Mouse (Mus musculus): ENCODE results near the gene Hmgb1.

- TF ChIP-seq POLR2A (IDR thresholded peaks at IDR 0.05; ENCODE audit: low read depth, low read length) (no peak), CTCF (conservative IDR thresholded peaks at IDR 0.05; ENCODE audit: insufficient read depth, insufficient read length, low read depth, low read length) (no peak)
These were observed 84.2 kb downstream of the Hmgb1 start for GRCm38 (mm10) chr5:149100091-149100490.

All from kidney, adult 2 months (tissue).